Mouse (Mus musculus): ENCODE results near the gene Fli1.

DNA sequence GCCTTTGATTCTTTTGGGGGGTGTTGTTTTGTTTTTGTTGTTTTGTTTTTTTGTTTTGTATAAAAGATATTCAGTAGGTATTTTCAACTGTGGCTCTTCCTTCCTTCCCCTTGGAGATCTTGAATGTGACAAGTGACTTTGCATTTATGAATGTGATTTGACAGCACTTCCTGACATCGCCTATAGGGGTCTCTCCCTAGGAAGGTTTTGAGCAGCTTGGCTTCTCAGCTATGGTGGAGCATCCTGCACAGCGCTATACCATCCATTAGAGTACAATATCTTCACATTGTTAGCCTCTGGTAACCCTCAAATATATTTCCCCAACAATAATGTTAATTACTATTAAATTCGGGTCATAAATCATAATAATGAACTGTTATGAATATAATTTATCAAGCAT, 96.9 kb downstream of the Fli1 start:
- TF ChIP-seq POLR2A (IDR thresholded peaks at IDR 0.05; ENCODE audit: borderline replicate concordance, low read depth, low read length) (no peak), CTCF (IDR thresholded peaks at IDR 0.05; ENCODE audit: low read depth, low read length) (peak; percentile 38)
